Mouse (Mus musculus) spleen, postnatal 14 days (tissue): Measurements from ENCODE around the gene Cwc22.
A peak's percentile ranks its signal among the peaks of the same experiment; 100 is the strongest.

Source experiments
- DNase-seq, 2 experiments: peaks; one replicate each; pipeline ENCODE4 v3.0.0; 2021 to 2022; ENCODE audit warnings: low spot score in 2 of 2

Cwc22 gene

DNA sequence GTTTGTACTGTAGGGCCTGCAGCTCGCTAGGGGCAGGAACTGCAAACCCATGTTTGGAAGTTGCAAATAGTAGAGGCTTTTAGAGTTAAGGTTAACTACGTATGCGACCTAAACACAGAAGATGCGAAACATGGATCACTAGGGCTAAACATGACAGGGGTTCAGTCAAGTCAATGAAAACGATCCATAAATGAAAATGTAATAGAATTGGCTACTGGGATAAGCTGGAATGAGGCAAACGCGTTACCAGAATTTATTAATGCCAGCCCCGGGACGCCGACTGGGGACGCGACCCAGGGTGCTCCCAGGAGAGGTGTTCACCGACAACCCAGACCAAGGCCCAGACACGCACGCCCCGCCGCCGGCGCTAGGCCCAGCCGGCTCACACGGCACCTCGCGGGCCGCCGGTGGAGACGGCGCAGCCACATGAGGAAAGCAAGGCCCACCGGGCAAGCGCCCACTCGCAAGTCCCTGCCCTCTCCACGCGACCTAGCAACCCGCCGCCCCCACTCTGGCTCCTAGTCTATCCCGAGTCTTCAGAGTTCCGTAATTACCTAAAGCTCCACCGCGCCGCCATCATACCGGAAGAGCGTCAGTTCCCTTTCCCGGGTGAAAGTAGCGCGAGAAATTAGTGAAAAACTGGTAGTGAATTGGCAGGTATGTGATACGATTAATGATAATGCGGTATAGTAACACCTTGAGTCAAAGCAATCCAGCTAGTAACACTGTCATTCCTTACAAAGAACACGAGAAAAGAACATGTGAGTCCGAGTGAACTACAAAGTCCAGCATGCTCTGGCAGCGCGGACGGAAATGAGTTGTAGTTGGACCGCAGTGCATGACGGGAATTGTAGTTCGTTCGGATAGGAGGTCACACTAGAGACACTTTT lies at the start of gene Cwc22:
TSS of gene Cwc22 (minus strand) at position 780 of the 890 bp plus-strand sequence.
- peak; percentile 69 to 87 for DNase-seq

GRCm38 (mm10) chr2:77993727-77994401 lies 47.7 kb upstream of the Cwc22 start:
- DNase-seq = no peak

DNA sequence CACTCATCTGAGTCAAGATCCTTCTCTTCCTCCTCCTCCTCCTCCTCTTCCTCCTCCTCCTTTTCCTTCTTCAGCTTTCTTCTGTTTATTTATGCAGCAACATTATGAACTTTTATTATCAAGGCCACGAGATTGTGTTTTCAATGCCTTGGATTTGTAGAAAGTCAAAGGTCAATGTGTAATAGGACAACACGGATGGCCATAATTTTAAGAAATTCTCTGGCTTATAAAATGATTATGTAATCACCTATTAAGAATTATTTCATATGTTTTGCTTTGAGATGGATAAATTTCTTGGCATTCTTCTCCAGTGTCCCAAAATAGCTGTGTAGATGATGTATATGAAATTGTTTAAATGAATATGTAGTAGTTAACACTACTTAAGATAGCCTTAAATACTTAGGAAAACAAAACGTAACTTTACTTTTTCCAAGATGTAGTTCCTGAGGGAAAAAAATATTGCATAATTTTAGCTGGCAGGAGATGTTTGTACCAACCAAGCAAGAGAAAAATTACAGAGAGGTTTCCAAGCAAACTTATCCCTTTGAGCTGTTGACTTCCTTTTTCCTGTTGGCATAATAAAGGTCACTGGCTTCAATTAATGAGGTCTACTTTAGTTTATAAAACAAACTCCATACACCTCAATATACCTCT lies 46.9 kb upstream of the Cwc22 start:
- DNase-seq = no peak

- no peak for DNase-seq
Observed at GRCm38 (mm10) chr2:77990820-77991219, 44.6 kb upstream of the Cwc22 start.

GRCm38 (mm10) chr2:77990121-77990520 lies 43.9 kb upstream of the Cwc22 start:
- DNase-seq = no peak

DNA sequence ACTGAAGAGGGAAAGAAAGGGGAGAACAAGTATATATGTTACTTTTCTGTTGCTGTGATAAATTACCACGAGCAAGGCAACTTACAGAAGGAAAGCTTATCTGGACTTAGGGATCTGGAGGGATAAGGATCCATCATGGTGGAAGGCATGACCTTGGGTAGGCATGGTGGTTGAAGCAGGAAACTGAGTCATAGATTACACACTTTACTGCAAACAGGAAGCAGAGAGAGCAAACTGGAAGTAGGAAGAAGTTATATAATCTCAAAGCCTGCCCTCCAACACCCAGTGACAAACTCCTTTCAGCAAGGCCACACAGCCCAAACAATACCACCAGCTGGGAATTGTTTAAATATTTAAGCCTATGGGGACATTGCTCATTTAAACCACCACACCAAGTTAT lies 43.2 kb upstream of the Cwc22 start:
- no peak for DNase-seq

GRCm38 (mm10) chr2:77985991-77986730 lies 40.0 kb upstream of the Cwc22 start:
- DNase-seq = no peak

DNA sequence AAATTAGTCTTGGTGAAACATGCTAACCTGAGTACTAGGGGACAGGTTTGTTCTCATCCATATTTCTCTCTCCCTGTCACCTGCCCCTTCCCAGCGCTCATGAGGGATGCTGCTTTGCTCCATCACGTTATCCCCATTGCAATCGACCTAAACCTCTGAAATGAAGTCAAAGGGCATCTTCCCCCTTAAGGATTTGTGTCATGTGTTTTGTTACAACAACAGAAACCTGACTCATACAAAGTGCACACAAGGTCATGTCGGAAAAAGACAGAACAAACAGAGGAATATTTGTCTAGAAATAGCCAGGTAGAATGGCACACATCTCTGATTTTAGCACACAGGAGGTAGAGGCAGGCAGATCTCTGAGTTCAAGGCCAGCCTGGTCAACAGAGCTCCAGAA lies 38.0 kb upstream of the Cwc22 start:
- DNase-seq = no peak

GRCm38 (mm10) chr2:77981826-77982225 lies 35.7 kb upstream of the Cwc22 start:
- DNase-seq = no peak

- no peak for DNase-seq
Observed at GRCm38 (mm10) chr2:77980696-77981095, 34.5 kb upstream of the Cwc22 start.

DNA sequence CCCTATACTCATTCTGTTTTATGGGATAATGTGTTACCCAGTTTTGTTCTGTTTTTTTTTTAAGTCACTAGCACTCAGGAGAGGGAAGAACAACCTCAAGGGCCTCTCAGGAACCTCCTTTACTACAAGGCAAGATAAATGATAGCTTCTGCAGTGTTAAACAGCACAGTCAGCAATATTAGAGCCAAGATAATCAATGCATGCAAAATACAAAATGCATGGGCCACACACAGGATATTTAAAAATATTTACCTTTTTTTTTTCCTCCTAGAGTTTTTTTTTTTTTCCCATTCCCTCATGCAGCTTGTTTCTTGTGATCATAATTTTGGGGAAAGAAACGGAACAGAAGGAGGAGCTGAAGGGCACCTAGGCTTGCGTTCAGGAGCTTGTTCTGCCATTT lies 33.3 kb upstream of the Cwc22 start:
- DNase-seq = no peak

DNA sequence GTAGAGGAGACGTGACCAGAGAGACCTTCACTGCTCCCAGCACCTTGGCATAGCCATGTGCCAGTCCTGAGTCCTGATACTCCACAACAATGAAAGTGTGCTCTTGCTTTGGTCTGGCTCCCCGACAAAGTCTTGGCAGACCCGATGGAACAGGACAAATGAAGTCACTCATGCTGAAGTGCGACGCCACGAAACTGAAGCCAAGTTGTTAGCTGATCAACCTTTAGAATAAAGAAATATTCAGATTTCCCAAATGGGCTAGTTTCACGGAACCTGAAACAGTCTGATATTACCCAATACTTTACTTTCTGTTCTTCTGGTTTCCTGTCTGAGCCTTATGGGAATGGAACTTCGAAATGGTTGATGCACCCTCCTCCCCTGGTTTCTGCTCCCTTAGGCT lies 32.9 kb upstream of the Cwc22 start:
- no peak for DNase-seq

- DNase-seq = no peak
Observed at GRCm38 (mm10) chr2:77978256-77978655, 32.1 kb upstream of the Cwc22 start.

- DNase-seq = no peak
Observed at GRCm38 (mm10) chr2:77976321-77976920, 30.2 kb upstream of the Cwc22 start.

GRCm38 (mm10) chr2:77975606-77976005 lies 29.4 kb upstream of the Cwc22 start:
- DNase-seq = no peak

GRCm38 (mm10) chr2:77974986-77975385 lies 28.8 kb upstream of the Cwc22 start:
- DNase-seq = no peak

DNA sequence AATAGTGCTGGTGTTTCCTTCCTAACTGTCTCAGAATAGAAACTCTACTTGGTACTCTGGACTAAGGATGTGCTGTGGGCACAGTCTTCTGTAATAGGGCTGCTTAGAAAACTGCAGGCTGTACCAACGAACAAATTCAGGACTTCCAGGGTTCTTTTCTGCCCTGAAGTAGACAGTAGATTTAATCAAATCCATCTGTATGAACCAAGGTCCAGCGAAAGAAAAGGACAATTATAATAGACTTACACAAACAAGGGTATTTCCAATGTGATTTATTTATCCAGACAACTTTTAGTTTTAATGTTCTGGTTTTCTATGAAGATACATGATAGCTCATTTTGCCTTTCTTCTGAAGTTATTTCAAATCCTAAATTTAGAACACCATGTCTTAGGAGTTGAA lies 28.2 kb upstream of the Cwc22 start:
- DNase-seq = no peak

GRCm38 (mm10) chr2:77973296-77973695 lies 27.1 kb upstream of the Cwc22 start:
- DNase-seq = no peak

- no peak for DNase-seq
Observed at GRCm38 (mm10) chr2:77972541-77972940, 26.4 kb upstream of the Cwc22 start.

DNA sequence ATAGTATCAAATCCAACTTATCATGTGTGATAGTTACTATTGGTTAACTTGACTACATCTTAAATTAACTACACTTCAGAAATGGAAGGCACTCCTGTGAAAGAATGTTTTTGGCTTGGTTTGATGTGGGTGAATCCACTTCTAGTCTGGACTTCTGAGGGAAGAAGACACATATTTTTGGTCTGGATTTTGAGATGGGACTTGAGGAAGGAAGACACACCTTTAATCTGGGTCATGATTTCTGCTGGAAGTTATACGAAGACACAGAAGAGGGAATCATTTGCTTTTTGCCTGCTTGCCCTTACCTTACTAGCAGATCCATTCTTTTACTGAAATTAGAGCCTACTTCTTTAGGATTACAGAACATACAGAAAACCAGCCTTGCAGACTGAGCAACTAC lies 25.7 kb upstream of the Cwc22 start:
- DNase-seq = no peak

GRCm38 (mm10) chr2:77971361-77971760 lies 25.2 kb upstream of the Cwc22 start:
- no peak for DNase-seq

DNA sequence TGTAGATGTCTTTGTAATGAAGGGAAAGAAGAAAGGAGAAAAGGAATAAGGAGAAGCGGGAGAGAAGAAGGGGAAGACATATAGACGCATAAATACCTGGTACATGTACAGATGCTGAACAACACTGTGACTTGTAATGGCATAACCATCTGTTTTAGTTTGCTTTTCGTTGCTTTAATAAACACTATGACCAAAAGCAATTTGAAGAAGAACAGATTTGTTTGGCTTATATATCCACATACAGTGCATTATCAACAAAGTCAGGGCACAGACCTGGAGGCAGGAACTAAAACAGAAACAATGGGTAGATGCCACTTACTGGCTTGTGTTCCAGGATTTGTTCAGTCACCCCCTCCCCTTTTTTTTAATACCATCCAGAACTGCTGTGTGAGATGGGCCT lies 24.4 kb upstream of the Cwc22 start:
- no peak for DNase-seq
